ENCODE assay signal across 19 mouse cellular contexts in the genomic region with DNA sequence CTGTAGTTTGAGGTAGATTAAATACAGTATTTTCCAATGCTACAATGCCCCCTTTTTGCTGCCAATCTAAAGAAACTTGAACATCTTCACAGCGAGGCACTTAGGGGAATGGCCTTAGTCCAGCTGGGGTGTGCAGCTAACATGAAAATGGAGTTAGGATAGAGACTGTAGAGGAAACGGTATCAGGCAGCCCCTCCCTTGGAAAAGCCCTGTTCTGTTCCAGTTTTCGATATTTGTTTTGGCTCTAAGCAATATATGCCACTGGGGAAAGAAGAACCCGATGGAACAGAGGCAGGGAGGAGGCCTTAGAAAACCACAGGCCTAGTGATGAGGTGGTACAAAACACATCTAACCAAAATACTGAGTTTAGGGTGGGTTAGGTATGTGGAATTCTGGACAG. TPM values are rescaled to one million over a fixed set of nuclear protein-coding genes. Genes with fewer than 3 reads are reported as not detected.
DNase-seq lines count a peak whose midpoint lies in the region; ATAC-seq lines count a peak whose summit lies in the region.
"Had no signal": no experiment of that assay in that cellular context is flagged by ENCODE, and none has a peak within 500 bp of the region (broad histone marks: within the 10 kb centered on the region; RNA-seq: fewer than 3 reads in every experiment).

No protein-coding gene starts in this region.

- ATAC-seq in heart, embryonic 14.5 days (ENCODE audit: insufficient number of reproducible peaks, insufficient read depth, low FRiP score, low read depth), result peak; percentile 62; the same call in 1 of the 2 replicates
- ATAC-seq: forebrain, embryonic 15.5 days; hindbrain, postnatal 0 days had no signal

- no peak overlapping the region for H3K9ac ChIP-seq in heart, embryonic 14.5 days (ENCODE audit: low read length)
- H3K9ac ChIP-seq: forebrain, embryonic 15.5 days; hindbrain, embryonic 13.5 days had no signal

- 65% methylated on average over 4 of the region's 4 CpGs for WGBS in heart, embryonic 14.5 days

- DNase-seq in heart, adult 18-20 months, result peak; percentile 25 to 41
- DNase-seq in heart, postnatal 36 days, result no peak
- DNase-seq in heart, postnatal 4 days, result no peak
- DNase-seq in NIH3T3 (ENCODE audit: low read depth) (peak; percentile 19), adipocyte (ENCODE audit: low spot score) (peak; percentile 45)
- no peak for DNase-seq in cerebellum, adult 18-20 months
- DNase-seq: adrenal gland, postnatal 14 days; cerebellum, adult 11-12 months; cerebellum, adult 9-11 months; cerebellum, postnatal 36 days; gastrocnemius, postnatal 25 days; kidney, adult 11 months; kidney, adult 9 months had no signal

- 0 out of 2 replicates have a peak, but pooled peaks cover 4% of the 10 kb centered on the region for H3K9me3 ChIP-seq in heart, embryonic 14.5 days (ENCODE audit: control insufficient read depth, low read length)
- H3K9me3 ChIP-seq: forebrain, embryonic 15.5 days; hindbrain, embryonic 13.5 days had no signal

- no peak overlapping the region for H3K4me3 ChIP-seq in heart, embryonic 14.5 days (ENCODE audit: control insufficient read depth in 1 of 2, insufficient read depth in 1 of 2, low read depth in 1 of 2, low read length in 2 of 2)
- H3K4me3 ChIP-seq: forebrain, embryonic 15.5 days; heart, adult 2 months; hindbrain, embryonic 13.5 days had no signal

- no peak overlapping the region for H3K27ac ChIP-seq in heart, embryonic 14.5 days (replicated peaks in 1 of 2; ENCODE audit: control insufficient read depth in 1 of 2, insufficient read depth in 1 of 2, low read depth in 2 of 2, low read length in 2 of 2)
- H3K27ac ChIP-seq: forebrain, embryonic 15.5 days; heart, adult 2 months; hindbrain, embryonic 13.5 days; hindbrain, postnatal 0 days; kidney, postnatal 0 days had no signal

- H3K4me1 ChIP-seq in heart, embryonic 14.5 days (ENCODE audit: control insufficient read depth in 2 of 2, insufficient read depth in 2 of 2, low read length in 2 of 2), result 0 out of 4 replicates have a peak, but pooled peaks cover 0 to 3% of the 10 kb centered on the region in 2 experiments
- H3K4me1 ChIP-seq: forebrain, embryonic 15.5 days; hindbrain, embryonic 13.5 days had no signal

- intact Hi-C loops in heart, postnatal 36 days (cut with DNase I), result loop anchor here (5.0 kb wide), 1 partner anchor 111 kb away; no protein-coding TSS in a partner anchor

- no peaks in the 10 kb centered on the region for H3K27me3 ChIP-seq in heart, embryonic 14.5 days (ENCODE audit: control insufficient read depth, insufficient read depth, low read length)
- H3K27me3 ChIP-seq: forebrain, embryonic 15.5 days; hindbrain, embryonic 13.5 days had no signal

- H3K36me3 ChIP-seq in heart, embryonic 14.5 days (ENCODE audit: control insufficient read depth, insufficient read depth, low read length), result no peaks in the 10 kb centered on the region
- H3K36me3 ChIP-seq: forebrain, embryonic 15.5 days; hindbrain, embryonic 13.5 days had no signal

- no peak overlapping the region for H3K4me2 ChIP-seq in heart, embryonic 14.5 days (ENCODE audit: low read length)
- H3K4me2 ChIP-seq: forebrain, embryonic 15.5 days; hindbrain, embryonic 13.5 days had no signal

RNA-seq across cellular contexts. Expression of a gene that starts 42.0 kb away (rescaled TPM):
- total RNA-seq in heart, adult 18-20 months (2021), result 1 to 10 TPM; 7.0 to 9.7 TPM
- 1 to 10 TPM; 7.3 to 8.7 TPM for total RNA-seq in heart, postnatal 36 days (2021)
- 4.4 and 6.8 TPM in 2 replicates for polyA plus RNA-seq in heart, embryonic 14.5 days (2014; fragmentation: Nextera tagmentation; extraction: Ambion mirVana)
- total RNA-seq in heart, postnatal 4 days (2021), result 1 to 10 TPM; 5.4 to 8.4 TPM

Comparison
In these comparisons a context has a peak if more than half of its experiments do, and no peak if none do; other contexts are left out.
1. DNase-seq: peak in heart, adult 18-20 months (2 of 2), NIH3T3 (single experiment) and adipocyte (single experiment); none in heart, postnatal 36 days (0 of 2), heart, postnatal 4 days (single experiment) and cerebellum, adult 18-20 months (0 of 2).